Mouse (Mus musculus): ENCODE data around the gene Cttnbp2. TPM values are rescaled to one million over a fixed set of nuclear protein-coding genes. Genes with fewer than 3 reads are reported as not detected.

Cttnbp2 gene
- 1.2 and 1.3 TPM in 2 replicates for polyA plus RNA-seq (2012; rRNA removed)

DNA sequence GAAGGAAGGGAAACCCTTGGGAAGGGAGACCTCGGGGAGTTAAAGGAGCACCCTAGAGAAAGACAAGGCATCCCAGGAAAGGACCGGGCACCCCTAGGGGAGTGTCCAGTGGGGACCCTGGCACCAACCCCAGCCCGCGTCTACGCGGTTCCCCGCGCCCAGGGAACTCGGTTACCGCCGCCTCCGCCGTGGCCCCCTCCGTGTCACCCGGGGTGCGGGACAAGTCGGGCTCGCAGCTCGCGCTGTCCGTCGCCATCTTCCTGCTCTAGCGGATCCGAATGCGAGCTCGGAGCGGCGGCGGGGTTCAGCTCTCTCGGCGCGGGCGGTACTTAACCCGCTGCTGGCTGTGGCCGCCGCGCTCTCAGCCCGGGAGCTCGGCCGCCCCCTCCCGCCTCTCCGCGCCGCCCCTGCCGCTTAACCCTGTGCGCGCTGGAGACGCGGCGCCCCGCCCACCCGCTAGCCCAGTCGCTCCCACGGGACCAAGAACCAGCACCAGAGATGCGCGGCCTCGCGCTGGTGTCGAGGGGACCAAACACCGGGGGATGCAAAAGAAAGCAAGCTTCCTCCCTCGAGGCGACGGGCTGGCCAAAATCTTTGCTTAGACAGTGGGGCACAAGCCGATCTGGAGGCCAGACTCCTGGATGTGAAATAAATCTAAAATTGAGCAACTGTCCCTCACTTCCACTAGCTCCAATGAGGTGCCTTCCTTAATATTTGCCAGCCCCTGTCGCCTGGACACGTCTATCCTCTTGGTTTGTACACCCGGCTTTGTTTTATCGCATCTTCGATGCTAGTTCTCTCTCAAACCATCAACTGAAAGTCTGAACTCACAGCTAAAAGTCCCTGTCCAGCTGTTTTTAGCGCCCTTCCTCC lies at the start of gene Cttnbp2:
Gene Cttnbp2, minus strand, starts transcription at position 364 of the 873 bp plus-strand sequence.
- Histone ChIP-seq H3K4me1 (ENCODE audit: control insufficient read depth, insufficient read depth, low read length) (peaks cover 4% of the 10 kb centered on the region), H3K27me3 (ENCODE audit: control insufficient read depth, insufficient read depth, low read length) (no peaks in the 10 kb centered on the region), H3K36me3 (ENCODE audit: control insufficient read depth, insufficient read depth, low read length) (no peaks in the 10 kb centered on the region), H3K4me3 (ENCODE audit: control insufficient read depth, low read depth, low read length) (peak within 1 kb of the TSS; percentile 76), H3K27ac (ENCODE audit: control insufficient read depth, insufficient read depth, low read depth, low read length) (no peak within 1 kb of the TSS)
- TF ChIP-seq POLR2A (IDR thresholded peaks at IDR 0.05; ENCODE audit: control insufficient read depth, low read depth, low read length) (no peak), CTCF (IDR thresholded peaks at IDR 0.05; ENCODE audit: control insufficient read depth, insufficient read depth, insufficient replicate concordance, low read depth, low read length) (no peak)

DNA sequence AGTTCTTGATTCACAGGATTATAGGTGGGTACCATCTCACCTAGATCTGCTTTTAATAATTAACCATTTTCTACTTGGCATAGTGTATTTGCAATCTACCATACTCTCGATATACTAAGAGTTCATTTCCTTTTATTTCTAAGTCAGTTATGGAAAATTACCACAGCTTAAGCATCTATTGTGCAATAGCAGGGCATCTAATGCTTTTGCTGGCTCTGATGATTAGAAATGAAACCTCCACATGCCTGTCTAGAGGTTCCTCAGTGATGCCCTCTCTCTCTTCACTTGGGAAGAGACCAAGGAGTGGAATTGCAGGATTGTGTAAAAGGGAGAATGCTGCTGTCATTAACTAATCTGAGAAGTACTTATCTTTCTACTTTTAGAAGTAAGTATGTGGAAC lies 44.4 kb upstream of the Cttnbp2 start:
- H3K4me3 ChIP-seq (ENCODE audit: control insufficient read depth, low read depth, low read length) = no peak overlapping the region
- no peaks in the 10 kb centered on the region for H3K36me3 ChIP-seq (ENCODE audit: control insufficient read depth, insufficient read depth, low read length)
- TF ChIP-seq POLR2A (IDR thresholded peaks at IDR 0.05; ENCODE audit: control insufficient read depth, low read depth, low read length) = no peak
- no peak for TF ChIP-seq CTCF (IDR thresholded peaks at IDR 0.05; ENCODE audit: control insufficient read depth, insufficient read depth, insufficient replicate concordance, low read depth, low read length)
- H3K4me1 ChIP-seq (ENCODE audit: control insufficient read depth, insufficient read depth, low read length) = no peaks in the 10 kb centered on the region
- H3K27me3 ChIP-seq (ENCODE audit: control insufficient read depth, insufficient read depth, low read length) = no peaks in the 10 kb centered on the region
- H3K27ac ChIP-seq (ENCODE audit: control insufficient read depth, insufficient read depth, low read depth, low read length) = no peak overlapping the region

DNA sequence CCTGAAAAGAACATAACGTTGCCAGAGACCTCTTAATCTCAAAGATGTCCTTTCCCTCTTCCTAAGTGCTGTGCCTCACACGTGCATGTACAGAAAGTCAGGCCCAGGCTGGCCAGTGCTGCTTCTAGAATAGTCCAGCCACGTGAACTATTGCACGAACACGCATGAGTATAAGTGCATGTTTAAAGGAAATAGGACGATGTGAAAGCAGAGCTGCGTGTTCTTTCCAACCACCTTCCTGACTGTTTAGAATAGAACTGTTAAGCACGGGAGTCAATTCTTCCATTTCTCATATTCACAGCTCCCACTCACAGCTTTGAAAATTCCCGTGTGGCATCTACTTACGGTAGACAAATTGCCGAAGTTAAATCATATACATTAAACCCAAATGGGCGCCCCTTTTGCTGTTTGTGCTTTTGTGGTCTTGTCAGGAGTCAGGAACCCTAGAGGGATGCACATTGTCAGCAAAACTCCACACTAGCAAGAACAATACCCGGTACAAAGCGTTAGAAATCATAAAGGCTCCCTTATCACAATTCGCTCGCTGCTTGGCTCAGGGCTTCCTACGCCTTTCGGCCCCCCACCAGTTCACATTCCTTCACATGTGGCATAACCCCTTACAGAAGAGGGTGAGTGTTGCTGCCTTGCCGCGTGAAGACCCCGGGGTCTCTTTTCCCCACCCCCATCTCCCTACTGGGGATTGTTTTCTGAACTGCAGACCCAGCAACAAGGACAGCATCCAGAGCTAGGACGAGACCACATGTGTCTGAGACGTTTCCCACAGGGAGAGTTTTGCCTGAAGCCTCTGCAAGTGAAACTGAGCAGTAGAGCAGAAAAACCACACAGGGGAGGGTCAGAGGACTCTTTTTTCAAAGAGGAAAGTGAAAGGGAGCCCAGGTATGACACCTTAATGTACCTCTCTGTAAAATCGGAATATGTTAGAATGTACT lies 33.1 kb upstream of the Cttnbp2 start:
- Histone ChIP-seq H3K27me3 (ENCODE audit: control insufficient read depth, insufficient read depth, low read length) (no peaks in the 10 kb centered on the region), H3K36me3 (ENCODE audit: control insufficient read depth, insufficient read depth, low read length) (no peaks in the 10 kb centered on the region), H3K27ac (ENCODE audit: control insufficient read depth, insufficient read depth, low read depth, low read length) (no peak overlapping the region), H3K4me3 (ENCODE audit: control insufficient read depth, low read depth, low read length) (no peak overlapping the region), H3K4me1 (ENCODE audit: control insufficient read depth, insufficient read depth, low read length) (peaks cover 4% of the 10 kb centered on the region; the same call in 1 of the 2 replicates)
- TF ChIP-seq CTCF (IDR thresholded peaks at IDR 0.05; ENCODE audit: control insufficient read depth, insufficient read depth, insufficient replicate concordance, low read depth, low read length) (no peak), POLR2A (IDR thresholded peaks at IDR 0.05; ENCODE audit: control insufficient read depth, low read depth, low read length) (no peak)

DNA sequence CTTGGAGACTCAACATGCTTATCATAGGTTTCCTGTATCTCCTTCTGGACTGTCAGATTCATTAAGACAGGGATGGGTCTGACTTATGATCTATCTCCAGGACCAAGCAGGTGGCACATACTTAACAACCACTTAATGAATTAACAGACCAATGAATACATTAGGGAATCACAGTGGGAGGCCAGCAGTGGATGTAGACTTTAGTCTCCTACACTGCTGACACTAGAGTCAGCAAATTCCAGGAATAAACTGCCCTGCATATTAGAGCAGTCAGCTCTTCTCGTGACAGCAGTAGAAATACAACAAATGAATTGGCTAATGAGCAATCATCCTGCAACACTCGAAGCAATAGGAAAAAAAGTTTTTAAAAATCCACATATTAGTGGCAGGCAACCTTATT lies 29.2 kb upstream of the Cttnbp2 start:
- no peaks in the 10 kb centered on the region for H3K27me3 ChIP-seq (ENCODE audit: control insufficient read depth, insufficient read depth, low read length)
- no peaks in the 10 kb centered on the region for H3K36me3 ChIP-seq (ENCODE audit: control insufficient read depth, insufficient read depth, low read length)
- no peak overlapping the region for H3K4me3 ChIP-seq (ENCODE audit: control insufficient read depth, low read depth, low read length)
- H3K27ac ChIP-seq (ENCODE audit: control insufficient read depth, insufficient read depth, low read depth, low read length) = no peak overlapping the region
- no peak for TF ChIP-seq POLR2A (IDR thresholded peaks at IDR 0.05; ENCODE audit: control insufficient read depth, low read depth, low read length)
- H3K4me1 ChIP-seq (ENCODE audit: control insufficient read depth, insufficient read depth, low read length) = peaks cover 4% of the 10 kb centered on the region; the same call in 1 of the 2 replicates

DNA sequence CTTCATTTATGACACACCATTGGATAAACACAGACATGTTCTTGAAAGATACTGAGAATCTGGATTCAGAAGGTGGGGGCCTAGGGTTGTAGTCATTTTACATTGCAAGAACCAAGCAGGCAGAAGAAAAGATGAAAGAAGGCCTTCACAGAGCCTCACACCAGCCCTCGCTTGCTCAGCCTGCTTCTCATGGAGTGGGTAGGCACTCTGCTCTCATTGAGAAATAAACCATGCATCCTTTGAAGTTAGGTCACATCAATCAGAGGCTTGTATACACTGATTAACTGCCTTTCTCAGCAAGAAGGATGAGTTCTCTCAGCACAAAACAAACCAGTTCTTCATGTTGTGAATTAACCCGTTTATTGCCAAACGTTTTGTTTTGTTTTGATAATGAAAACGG lies 25.8 kb upstream of the Cttnbp2 start:
- TF ChIP-seq POLR2A (IDR thresholded peaks at IDR 0.05; ENCODE audit: control insufficient read depth, low read depth, low read length) (no peak), CTCF (IDR thresholded peaks at IDR 0.05; ENCODE audit: control insufficient read depth, insufficient read depth, insufficient replicate concordance, low read depth, low read length) (no peak)
- H3K4me1 ChIP-seq (ENCODE audit: control insufficient read depth, insufficient read depth, low read length) = no peaks in the 10 kb centered on the region
- H3K36me3 ChIP-seq (ENCODE audit: control insufficient read depth, insufficient read depth, low read length) = no peaks in the 10 kb centered on the region
- H3K4me3 ChIP-seq (ENCODE audit: control insufficient read depth, low read depth, low read length) = no peak overlapping the region
- no peaks in the 10 kb centered on the region for H3K27me3 ChIP-seq (ENCODE audit: control insufficient read depth, insufficient read depth, low read length)
- H3K27ac ChIP-seq (ENCODE audit: control insufficient read depth, insufficient read depth, low read depth, low read length) = no peak overlapping the region

DNA sequence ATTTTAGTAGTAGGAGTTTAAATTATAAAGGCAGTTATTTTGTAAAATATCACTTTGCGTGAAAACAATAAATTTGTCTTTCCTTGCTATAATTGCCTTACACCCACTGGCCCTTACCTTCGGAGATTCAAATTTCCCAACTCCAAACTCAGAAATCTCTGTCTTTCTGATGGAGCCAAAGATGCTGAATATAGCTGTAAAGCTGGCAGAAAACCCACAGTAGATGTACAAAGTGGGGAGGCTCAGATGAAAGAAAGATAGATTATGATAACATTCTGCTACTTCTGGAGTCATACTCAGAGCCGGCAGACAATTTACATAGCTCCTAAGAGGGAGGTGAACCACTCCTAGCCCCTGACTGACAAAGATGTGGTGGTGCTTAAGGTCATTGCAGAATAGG lies 15.8 kb upstream of the Cttnbp2 start:
- Histone ChIP-seq H3K27ac (ENCODE audit: control insufficient read depth, insufficient read depth, low read depth, low read length) (no peak overlapping the region), H3K4me1 (ENCODE audit: control insufficient read depth, insufficient read depth, low read length) (no peaks in the 10 kb centered on the region), H3K27me3 (ENCODE audit: control insufficient read depth, insufficient read depth, low read length) (no peaks in the 10 kb centered on the region), H3K4me3 (ENCODE audit: control insufficient read depth, low read depth, low read length) (no peak overlapping the region), H3K36me3 (ENCODE audit: control insufficient read depth, insufficient read depth, low read length) (no peaks in the 10 kb centered on the region)
- TF ChIP-seq POLR2A (IDR thresholded peaks at IDR 0.05; ENCODE audit: control insufficient read depth, low read depth, low read length) = no peak
- TF ChIP-seq CTCF (IDR thresholded peaks at IDR 0.05; ENCODE audit: control insufficient read depth, insufficient read depth, insufficient replicate concordance, low read depth, low read length) = no peak

DNA sequence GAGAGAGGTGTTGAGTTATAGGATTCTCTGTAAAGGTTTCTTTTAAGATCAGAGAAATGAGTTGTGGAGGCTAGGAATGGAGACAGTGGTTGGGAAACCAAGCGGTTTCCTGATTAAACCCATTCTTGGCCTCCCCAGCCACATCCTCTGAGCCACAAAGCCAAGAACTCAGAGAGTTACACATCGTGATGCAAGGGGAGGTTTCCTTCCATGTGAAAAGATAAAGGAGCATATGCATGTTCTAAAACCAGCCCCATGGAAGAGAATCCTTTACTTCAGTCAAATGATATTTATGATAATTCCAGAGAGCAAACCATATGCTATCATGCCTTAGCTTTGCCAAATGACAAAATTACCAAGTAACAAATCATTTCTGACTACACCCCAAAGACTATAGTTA lies 3.0 kb upstream of the Cttnbp2 start:
- Histone ChIP-seq H3K4me1 (ENCODE audit: control insufficient read depth, insufficient read depth, low read length) (peaks cover 4% of the 10 kb centered on the region), H3K27ac (ENCODE audit: control insufficient read depth, insufficient read depth, low read depth, low read length) (no peak overlapping the region), H3K4me3 (ENCODE audit: control insufficient read depth, low read depth, low read length) (no peak overlapping the region), H3K27me3 (ENCODE audit: control insufficient read depth, insufficient read depth, low read length) (no peaks in the 10 kb centered on the region), H3K36me3 (ENCODE audit: control insufficient read depth, insufficient read depth, low read length) (no peaks in the 10 kb centered on the region)
- TF ChIP-seq POLR2A (IDR thresholded peaks at IDR 0.05; ENCODE audit: control insufficient read depth, low read depth, low read length) (no peak), CTCF (IDR thresholded peaks at IDR 0.05; ENCODE audit: control insufficient read depth, insufficient read depth, insufficient replicate concordance, low read depth, low read length) (no peak)

All from testis, adult 2 months (tissue).